Mouse (Mus musculus): Measurements from ENCODE around the gene Sprr2j-ps. TPM values are rescaled to one million over a fixed set of nuclear protein-coding genes. Genes with fewer than 3 reads are reported as not detected.

The Sprr2j-ps gene
- polyA plus RNA-seq, 1 experiment from 2014 or later = not detected

Other genes starting within 250 kb of the Sprr2j-ps start
- gene Sprr2a1, start 202.3 kb upstream of the Sprr2j-ps start, polyA plus RNA-seq (2016; fragmentation: Nextera tagmentation; extraction: Ambion mirVana) = not detected in 2 replicates
- gene Sprr2a2, start 202.2 kb upstream of the Sprr2j-ps start, polyA plus RNA-seq (2016; fragmentation: Nextera tagmentation; extraction: Ambion mirVana) = not detected in 2 replicates
- not detected in 2 replicates for gene Sprr2a3, start 132.7 kb upstream of the Sprr2j-ps start, polyA plus RNA-seq (2016; fragmentation: Nextera tagmentation; extraction: Ambion mirVana)
- not detected in 2 replicates for gene Sprr2b, start 101.5 kb upstream of the Sprr2j-ps start, polyA plus RNA-seq (2016; fragmentation: Nextera tagmentation; extraction: Ambion mirVana)
- gene Sprr2d, start 78.9 kb upstream of the Sprr2j-ps start, polyA plus RNA-seq (2016; fragmentation: Nextera tagmentation; extraction: Ambion mirVana) = not detected in 2 replicates
- gene Sprr2e, start 65.9 kb upstream of the Sprr2j-ps start, polyA plus RNA-seq (2016; fragmentation: Nextera tagmentation; extraction: Ambion mirVana) = not detected in 2 replicates
- not detected in 2 replicates for gene Sprr2f, start 52.9 kb upstream of the Sprr2j-ps start, polyA plus RNA-seq (2016; fragmentation: Nextera tagmentation; extraction: Ambion mirVana)
- gene Sprr2h, start 32.4 kb upstream of the Sprr2j-ps start, polyA plus RNA-seq (2016; fragmentation: Nextera tagmentation; extraction: Ambion mirVana) = not detected in 2 replicates
- gene Sprr2i, start 10.1 kb upstream of the Sprr2j-ps start, polyA plus RNA-seq (2016; fragmentation: Nextera tagmentation; extraction: Ambion mirVana) = not detected in 2 replicates
- 7.9 and 10.0 TPM in 2 replicates for gene Gm9774, start 11.3 kb downstream of the Sprr2j-ps start, polyA plus RNA-seq (2016; fragmentation: Nextera tagmentation; extraction: Ambion mirVana)
- gene Sprr2k, start 14.5 kb downstream of the Sprr2j-ps start, polyA plus RNA-seq (2016; fragmentation: Nextera tagmentation; extraction: Ambion mirVana) = not detected in 2 replicates
- gene Sprr1b, start 20.7 kb downstream of the Sprr2j-ps start, polyA plus RNA-seq (2016; fragmentation: Nextera tagmentation; extraction: Ambion mirVana) = not detected in 2 replicates
- not detected in 2 replicates for gene Sprr3, start 40.6 kb downstream of the Sprr2j-ps start, polyA plus RNA-seq (2016; fragmentation: Nextera tagmentation; extraction: Ambion mirVana)
- gene Sprr1a, start 67.8 kb downstream of the Sprr2j-ps start, polyA plus RNA-seq (2016; fragmentation: Nextera tagmentation; extraction: Ambion mirVana) = not detected in 2 replicates
- gene Sprr4, start 82.4 kb downstream of the Sprr2j-ps start, polyA plus RNA-seq (2016; fragmentation: Nextera tagmentation; extraction: Ambion mirVana) = not detected in 2 replicates
- gene 2310046K23Rik, start 116.4 kb downstream of the Sprr2j-ps start, polyA plus RNA-seq (2016; fragmentation: Nextera tagmentation; extraction: Ambion mirVana) = not detected in 2 replicates
- gene Ivl, start 155.7 kb downstream of the Sprr2j-ps start, polyA plus RNA-seq (2016; fragmentation: Nextera tagmentation; extraction: Ambion mirVana) = not detected in 2 replicates
- not detected in 2 replicates for gene Smcp, start 170.9 kb downstream of the Sprr2j-ps start, polyA plus RNA-seq (2016; fragmentation: Nextera tagmentation; extraction: Ambion mirVana)
- gene 2210017I01Rik, start 189.4 kb downstream of the Sprr2j-ps start, polyA plus RNA-seq (2016; fragmentation: Nextera tagmentation; extraction: Ambion mirVana) = not detected in 2 replicates
- gene Lce6a, start 203.6 kb downstream of the Sprr2j-ps start, polyA plus RNA-seq (2016; fragmentation: Nextera tagmentation; extraction: Ambion mirVana) = not detected in 2 replicates
- not detected in 2 replicates for gene Lce1a1, start 230.2 kb downstream of the Sprr2j-ps start, polyA plus RNA-seq (2016; fragmentation: Nextera tagmentation; extraction: Ambion mirVana)
- not detected in 2 replicates for gene Lce1b, start 238.8 kb downstream of the Sprr2j-ps start, polyA plus RNA-seq (2016; fragmentation: Nextera tagmentation; extraction: Ambion mirVana)